Mouse (Mus musculus) CH12.LX (cell line): ENCODE measurements around the gene Mpc2. TPM values are rescaled to one million over a fixed set of nuclear protein-coding genes. Genes with fewer than 3 reads are reported as not detected.

Experiments
- DNase-seq: peaks from one replicate; pipeline ENCODE4 v3.0.0-alpha.2; 2013; ENCODE audit errors: extremely low read depth
- H3K27ac ChIP-seq: 2 replicates; pipeline ENCODE4 v1.5.1; 2012; ENCODE audit warnings: low read depth, mild to moderate bottlenecking, control low read depth, moderate library complexity; ENCODE audit not compliant: insufficient read depth
- H3K27me3 ChIP-seq: replicated peaks from 2 replicates; pipeline ENCODE3; 2012; ENCODE audit warnings: inconsistent platforms
- H3K36me3 ChIP-seq, 2 experiments: replicated peaks in 1 of 2; 2 replicates each; pipeline versions ENCODE3 to v1.6.1; 2012; ENCODE audit warnings: inconsistent platforms in 1 of 2, low read length in 1 of 2, mild to moderate bottlenecking in 1 of 2, mixed read lengths in 1 of 2, moderate library complexity in 1 of 2; ENCODE audit not compliant: control insufficient read depth in 1 of 2, insufficient read depth in 1 of 2
- H3K4me1 ChIP-seq, 2 experiments: 2 replicates each; pipeline ENCODE4 v1.6.1; 2012; ENCODE audit warnings: inconsistent platforms in 1 of 2, moderate library complexity in 1 of 2; ENCODE audit not compliant: insufficient read depth in 2 of 2, control insufficient read depth in 1 of 2
- H3K4me2 ChIP-seq: 2 replicates; pipeline ENCODE4 v1.6.1; 2012; ENCODE audit warnings: low read depth, mild to moderate bottlenecking, control low read depth; ENCODE audit not compliant: poor library complexity, insufficient read depth, severe bottlenecking
- H3K4me3 ChIP-seq, 3 experiments: fragments of 150-350 bp in 1 of 3; sonication (generic) in 1 of 3; replicated peaks in 1 of 3; 2 replicates each; pipeline versions ENCODE3 to v1.5.1; 2011 to 2012; ENCODE audit warnings: low read depth in 2 of 3, low read length in 2 of 3, mild to moderate bottlenecking in 2 of 3, moderate library complexity in 2 of 3, control low read depth in 1 of 3, improper control_type of control experiment in 1 of 3, inconsistent platforms in 1 of 3, mixed read lengths in 1 of 3; ENCODE audit not compliant: poor library complexity in 1 of 3
- H3K79me2 ChIP-seq: replicated peaks from 2 replicates; pipeline ENCODE4 v1.6.1; 2012; ENCODE audit warnings: mild to moderate bottlenecking, moderate library complexity; ENCODE audit not compliant: control insufficient read depth, poor library complexity, insufficient read depth, severe bottlenecking; ENCODE audit errors: extremely low read depth
- H3K9ac ChIP-seq: 2 replicates; pipeline ENCODE4 v1.6.1; 2012; ENCODE audit warnings: low read depth, mild to moderate bottlenecking, control low read depth, moderate library complexity; ENCODE audit not compliant: insufficient read depth
- H3K9me3 ChIP-seq: replicated peaks from 2 replicates; pipeline ENCODE3; 2012; ENCODE audit warnings: low read length, inconsistent platforms, mixed read lengths
- BHLHE40 ChIP-seq: IDR thresholded peaks from 2 replicates; pipeline ENCODE4 v1.6.1; 2011; ENCODE audit warnings: mild to moderate bottlenecking, low read depth, low read length, improper control_type of control experiment
- CHD1 ChIP-seq: IDR thresholded peaks from 2 replicates; pipeline ENCODE4 v1.6.1; 2012; ENCODE audit warnings: low read depth, low read length, improper control_type of control experiment, inconsistent platforms
- CHD2 ChIP-seq: IDR thresholded peaks from 2 replicates; pipeline ENCODE4 v1.6.1; 2011; ENCODE audit warnings: low read length, improper control_type of control experiment
- E2F4 ChIP-seq: IDR thresholded peaks from 2 replicates; pipeline ENCODE4 v1.6.1; 2011; ENCODE audit warnings: low read depth, low read length, improper control_type of control experiment; ENCODE audit not compliant: insufficient replicate concordance
- EP300 ChIP-seq: IDR thresholded peaks from 2 replicates; pipeline ENCODE4 v1.6.1; 2011; ENCODE audit warnings: low read length, improper control_type of control experiment
- ETS1 ChIP-seq: conservative IDR thresholded peaks from 2 replicates; pipeline ENCODE4 v1.6.1; 2012; ENCODE audit warnings: low read depth, mild to moderate bottlenecking, inconsistent platforms, low read length, improper control_type of control experiment, moderate library complexity
- JUN ChIP-seq: IDR thresholded peaks from 2 replicates; pipeline ENCODE4 v1.6.1; 2011; ENCODE audit warnings: low read depth, mild to moderate bottlenecking, low read length, improper control_type of control experiment, moderate library complexity; ENCODE audit not compliant: insufficient read depth
- JUND ChIP-seq: conservative IDR thresholded peaks from 2 replicates; pipeline ENCODE4 v1.6.1; 2011; ENCODE audit warnings: low read depth, low read length, improper control_type of control experiment
- KAT2A ChIP-seq: IDR thresholded peaks from 2 replicates; pipeline ENCODE4 v1.6.1; 2012; ENCODE audit warnings: low read length, improper control_type of control experiment, inconsistent platforms; ENCODE audit not compliant: insufficient replicate concordance
- MAX ChIP-seq: IDR thresholded peaks from 2 replicates; pipeline ENCODE4 v1.6.1; 2011; ENCODE audit warnings: low read length, improper control_type of control experiment
- MAZ ChIP-seq: IDR thresholded peaks from 2 replicates; pipeline ENCODE4 v1.6.1; 2012; ENCODE audit warnings: low read depth, mild to moderate bottlenecking, inconsistent platforms, low read length, improper control_type of control experiment, moderate library complexity
- MEF2A ChIP-seq: IDR thresholded peaks from 2 replicates; pipeline ENCODE4 v1.6.1; 2014; ENCODE audit warnings: low read depth, mild to moderate bottlenecking, inconsistent platforms, low read length, improper control_type of control experiment, borderline replicate concordance
- MXI1 ChIP-seq: IDR thresholded peaks from 2 replicates; pipeline ENCODE4 v1.6.1; 2011; ENCODE audit warnings: mild to moderate bottlenecking, low read depth, low read length, improper control_type of control experiment
- MYC ChIP-seq: IDR thresholded peaks from 2 replicates; pipeline ENCODE4 v1.6.1; 2011; ENCODE audit warnings: low read depth, mild to moderate bottlenecking, improper control_type of control experiment, low read length
- NELFE ChIP-seq: IDR thresholded peaks from 2 replicates; pipeline ENCODE4 v1.6.1; 2011; ENCODE audit warnings: low read depth, low read length, improper control_type of control experiment
- PAX5 ChIP-seq: IDR thresholded peaks from 2 replicates; pipeline ENCODE4 v1.6.1; 2012; ENCODE audit warnings: low read length, inconsistent platforms, mixed read lengths
- RCOR1 ChIP-seq: conservative IDR thresholded peaks from 2 replicates; pipeline ENCODE4 v1.6.1; 2012; ENCODE audit warnings: low read depth, mild to moderate bottlenecking, inconsistent platforms, low read length, improper control_type of control experiment
- ZC3H11A ChIP-seq: IDR thresholded peaks from 2 replicates; pipeline ENCODE4 v1.6.1; 2012; ENCODE audit warnings: low read depth, mild to moderate bottlenecking, inconsistent platforms, low read length, improper control_type of control experiment
- dilution Hi-C: fragments of 300-500 bp; cut with MboI; formaldehyde crosslinking; loops from 2 replicates; pipeline ENCODE4 v1.14.3; 2020; ENCODE audit warnings: low sequenced_read_pairs; ENCODE audit not compliant: extremely low pct_unique_long_range_greater_than_20kb, extremely low pct_ligation_motif_present
- in situ Hi-C: fragments of 300-500 bp; cut with MboI; formaldehyde crosslinking; loops from 3 replicates; pipeline ENCODE4 v1.14.3; 2019; ENCODE audit warnings: low sequenced_read_pairs, low pct_ligation_motif_present, low pct_unique_long_range_greater_than_20kb, mixed read lengths
- polyA plus RNA-seq: library from polyadenylated mRNA; unstranded; fragments of >175 nt; gene quantifications from 2 replicates; pipeline ENCODE4 v1.2.1, GENCODE M21; 2012; ENCODE audit warnings: low read depth; ENCODE audit not compliant: insufficient read length
- total RNA-seq, 2 experiments: library from RNA; depleted of rRNA; stranded (reverse); fragments of 300-350 nt in 1 of 2; fragments of >200 nt in 1 of 2; gene quantifications; 2 replicates each; pipeline ENCODE4 v1.2.3; 2012 to 2014

The Mpc2 gene
- total and polyA plus RNA-seq, 3 experiments = 32.5 to 55.8 (median 44.0) TPM

- H3K9me3 ChIP-seq = no peaks in the 10 kb centered on the region
- dilution Hi-C loops = no loop called here
- TF ChIP-seq MYC = no peak
- TF ChIP-seq ZC3H11A = no peak
- TF ChIP-seq RCOR1 = no peak
- no peak for TF ChIP-seq JUN
- no peak for TF ChIP-seq EP300
- TF ChIP-seq ETS1 = no peak
- no peak for TF ChIP-seq MAZ
- no peak for TF ChIP-seq PAX5
- TF ChIP-seq BHLHE40 = no peak
- TF ChIP-seq CHD1 = no peak
- TF ChIP-seq MEF2A = no peak
- TF ChIP-seq E2F4 = no peak
- TF ChIP-seq KAT2A = no peak
- no peak for TF ChIP-seq MAX
- no peak for TF ChIP-seq MXI1
- TF ChIP-seq CHD2 = no peak
- TF ChIP-seq JUND = no peak
- no peak for TF ChIP-seq NELFE
- TF ChIP-seq, all 38 proteins: peak for 0
- H3K36me3 ChIP-seq = no peaks in the 10 kb centered on the region
- no peak overlapping the region for H3K4me2 ChIP-seq
- H3K4me3 ChIP-seq = no peak overlapping the region
- peaks cover 0 to 13% of the 10 kb centered on the region in 2 experiments; a peak in 2 of 4 replicates for H3K4me1 ChIP-seq
- no peak overlapping the region for H3K27ac ChIP-seq
- in situ Hi-C loops = no loop called here
- H3K9ac ChIP-seq = no peak overlapping the region
- H3K27me3 ChIP-seq = no peaks in the 10 kb centered on the region
- DNase-seq = no peak
- H3K79me2 ChIP-seq = no peaks in the 10 kb centered on the region
These were observed 34.2 kb upstream of the Mpc2 start for GRCm38 (mm10) chr1:165426254-165426653.

GRCm38 (mm10) chr1:165432883-165433282, 27.6 kb upstream of the Mpc2 start:
- no peak for DNase-seq
- in situ Hi-C loops = no loop called here
- Histone ChIP-seq H3K4me1 (no peaks in the 10 kb centered on the region), H3K27ac (no peak overlapping the region), H3K79me2 (no peaks in the 10 kb centered on the region), H3K9ac (no peak overlapping the region), H3K4me2 (no peak overlapping the region), H3K4me3 (no peak overlapping the region), H3K36me3 (no peaks in the 10 kb centered on the region), H3K27me3 (no peaks in the 10 kb centered on the region), H3K9me3 (no peaks in the 10 kb centered on the region)
- dilution Hi-C loops = no loop called here
- TF ChIP-seq MEF2A (no peak), BHLHE40 (peak; percentile 60)
